Mouse (Mus musculus): ENCODE measurements at regions not wholly inside any gene's neighbourhood (a gene's known extent, or its start where the extent isn't known, plus 50 kb on each side); places are given as distances from the start of the nearest gene placed in this dataset.

DNA sequence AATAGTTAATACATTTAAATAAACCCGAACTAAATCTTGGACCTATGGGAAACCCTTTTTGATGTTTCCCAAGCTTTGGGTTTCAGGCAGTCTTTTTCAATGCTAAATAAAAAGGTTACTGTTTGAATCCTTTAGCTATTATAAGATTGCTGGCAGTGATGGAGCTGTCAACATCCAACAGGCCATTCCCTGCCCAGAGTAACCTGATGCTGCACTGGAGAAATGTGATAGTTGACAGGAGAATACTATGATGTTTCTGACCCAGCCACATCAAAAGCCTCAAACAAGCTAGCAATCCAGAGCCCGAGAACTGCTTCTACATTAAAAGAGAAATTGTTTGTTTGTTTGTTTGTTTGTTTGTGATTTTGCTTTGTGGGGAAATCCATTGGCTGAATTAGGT, 226.0 kb downstream of the Ppp1r3a start:
- TF ChIP-seq CTCF (IDR thresholded peaks at IDR 0.05) (no peak), EP300 (IDR thresholded peaks at IDR 0.05) (no peak)

Measured in lung, postnatal 0 days (tissue).